Mouse (Mus musculus) myocyte (in vitro differentiated cells): ENCODE results near the gene Cgref1.

Experiments
- CEBPB ChIP-seq: IDR thresholded peaks from 2 replicates; pipeline ENCODE4 v1.6.1; 2011; ENCODE audit warnings: mild to moderate bottlenecking, moderate library complexity; ENCODE audit not compliant: poor library complexity, insufficient read depth, severe bottlenecking
- MYOD1 ChIP-seq, 3 experiments: IDR thresholded peaks; one replicate each; pipeline ENCODE4 v1.6.1; 2011; ENCODE audit warnings: control low read depth in 2 of 3, low read depth in 2 of 3, mild to moderate bottlenecking in 2 of 3, moderate library complexity in 1 of 3; ENCODE audit not compliant: insufficient read length in 2 of 3, control insufficient read depth in 1 of 3
- MYOG ChIP-seq, 3 experiments: IDR thresholded peaks; one replicate each; pipeline ENCODE4 v1.6.1; 2011; ENCODE audit warnings: control low read depth in 2 of 3, low read depth in 2 of 3, mild to moderate bottlenecking in 2 of 3; ENCODE audit not compliant: insufficient read length in 2 of 3, control insufficient read depth in 1 of 3, insufficient read depth in 1 of 3
- POLR2A ChIP-seq: IDR thresholded peaks from one replicate; pipeline ENCODE4 v1.6.1; 2011; ENCODE audit warnings: low read depth, mild to moderate bottlenecking, control low read depth, moderate library complexity; ENCODE audit not compliant: insufficient read length
- TCF12 ChIP-seq: IDR thresholded peaks from one replicate; pipeline ENCODE4 v1.6.1; 2011; ENCODE audit warnings: mild to moderate bottlenecking, control low read depth; ENCODE audit not compliant: poor library complexity, insufficient read depth, severe bottlenecking
- USF1 ChIP-seq: IDR thresholded peaks from one replicate; pipeline ENCODE4 v1.6.1; 2011; ENCODE audit warnings: low read depth, mild to moderate bottlenecking, control low read depth, moderate library complexity

- TF ChIP-seq POLR2A (no peak), TCF12 (no peak), MYOD1 (IDR thresholded peaks at IDR 0.05; ENCODE audit: control insufficient read depth in 1 of 3, insufficient read length in 2 of 3, low read depth in 2 of 3) (no peak), MYOG (IDR thresholded peaks at IDR 0.05; ENCODE audit: control insufficient read depth in 1 of 3, insufficient read depth in 1 of 3, insufficient read length in 2 of 3, low read depth in 2 of 3) (no peak), USF1 (no peak), CEBPB (no peak)
Observed at GRCm38 (mm10) chr5:30927945-30928529, 17.4 kb downstream of the Cgref1 start.
